Mouse (Mus musculus): ENCODE results near the gene Szrd1.
"Not testable (repeated sequence)": the region's sequence is repeated elsewhere in the genome, so short reads cannot be mapped to it uniquely, and the experiment has no call there.

Szrd1 gene

DNA sequence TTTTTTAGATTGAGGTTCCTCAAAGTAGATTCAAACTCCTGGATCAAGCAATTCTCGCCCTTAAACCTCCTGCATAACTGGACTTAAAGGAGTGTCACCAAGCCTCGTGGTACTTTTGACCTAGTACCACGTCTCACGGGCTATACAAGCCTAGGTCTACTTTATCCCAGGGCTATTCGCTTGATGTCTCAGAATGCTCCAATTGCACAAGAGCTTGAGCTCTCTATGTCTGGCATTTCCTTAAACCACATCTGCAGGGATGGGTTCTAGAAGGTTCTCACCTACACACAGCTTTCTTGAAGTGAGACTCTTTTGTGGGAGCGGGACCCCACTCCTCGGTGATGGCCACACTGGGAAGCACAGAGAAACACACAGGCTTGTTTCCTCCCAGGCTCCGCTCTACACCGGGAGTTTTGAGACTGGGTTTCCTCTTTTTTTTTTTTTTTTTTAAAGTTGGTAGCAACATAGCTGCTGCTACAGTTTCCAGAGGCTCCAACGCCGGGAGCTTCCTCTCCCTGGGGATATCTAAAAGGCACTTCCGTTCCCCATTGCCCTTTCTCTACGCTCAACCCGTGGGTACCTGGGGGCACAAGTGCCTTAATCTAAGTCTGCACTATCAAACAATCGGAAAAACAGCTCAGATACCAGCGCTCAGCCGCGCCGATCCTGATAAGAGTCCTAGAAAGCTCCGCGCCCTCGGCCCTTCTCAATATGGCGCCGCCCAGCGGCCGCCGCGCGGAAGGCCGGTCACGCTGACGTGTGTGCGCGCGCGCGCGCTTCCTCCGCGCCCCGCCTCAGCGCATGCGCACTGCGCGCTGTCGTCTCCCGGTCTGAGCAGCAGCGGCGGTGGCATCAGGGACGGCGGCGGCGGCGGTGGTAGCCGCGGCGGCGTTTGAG is 7.8 kb upstream of the Szrd1 start, which contains the start of gene Fbxo42:
Gene Fbxo42 (plus strand): TSS at position 802 of the 897 bp plus-strand sequence.
- peak; percentile 92 to 96 for DNase-seq

GRCm38 (mm10) chr4:141146491-141147033 is 7.0 kb upstream of the Szrd1 start:
- DNase-seq = no peak

- not testable (repeated sequence) for DNase-seq
These were observed 5.5 kb upstream of the Szrd1 start for GRCm38 (mm10) chr4:141145124-141145523.

DNA sequence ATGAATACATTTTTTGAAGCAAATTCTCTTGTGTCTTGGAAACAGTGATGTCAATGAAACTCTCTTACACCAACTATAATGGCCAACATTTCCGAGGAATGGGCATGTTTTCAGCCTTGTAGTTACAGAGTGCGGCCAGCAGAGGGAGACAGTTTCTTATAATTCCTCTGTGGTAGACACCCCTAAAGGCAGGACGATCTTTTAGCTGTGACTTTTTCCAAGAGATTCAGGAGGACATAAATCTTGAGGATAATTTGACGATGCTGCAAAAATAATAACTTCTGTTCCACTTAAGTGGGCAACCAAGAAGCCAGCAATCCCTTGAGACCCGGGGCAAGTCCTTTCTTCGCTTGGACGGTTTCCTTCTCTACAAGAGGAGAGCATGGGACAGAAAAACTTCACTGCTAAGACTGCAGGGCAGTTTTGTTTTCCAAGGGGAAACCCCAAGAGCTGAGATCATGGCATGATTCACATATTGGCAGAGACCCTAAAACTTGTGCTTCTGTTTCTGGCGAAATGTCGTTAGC is 2.8 kb upstream of the Szrd1 start:
- peak; percentile 80 to 87 for DNase-seq

GRCm38 (mm10) chr4:141140967-141141366 is 1.4 kb upstream of the Szrd1 start:
- DNase-seq = no peak

- DNase-seq = not testable (repeated sequence)
These were observed 779 bp upstream of the Szrd1 start for GRCm38 (mm10) chr4:141140354-141140753.

DNA sequence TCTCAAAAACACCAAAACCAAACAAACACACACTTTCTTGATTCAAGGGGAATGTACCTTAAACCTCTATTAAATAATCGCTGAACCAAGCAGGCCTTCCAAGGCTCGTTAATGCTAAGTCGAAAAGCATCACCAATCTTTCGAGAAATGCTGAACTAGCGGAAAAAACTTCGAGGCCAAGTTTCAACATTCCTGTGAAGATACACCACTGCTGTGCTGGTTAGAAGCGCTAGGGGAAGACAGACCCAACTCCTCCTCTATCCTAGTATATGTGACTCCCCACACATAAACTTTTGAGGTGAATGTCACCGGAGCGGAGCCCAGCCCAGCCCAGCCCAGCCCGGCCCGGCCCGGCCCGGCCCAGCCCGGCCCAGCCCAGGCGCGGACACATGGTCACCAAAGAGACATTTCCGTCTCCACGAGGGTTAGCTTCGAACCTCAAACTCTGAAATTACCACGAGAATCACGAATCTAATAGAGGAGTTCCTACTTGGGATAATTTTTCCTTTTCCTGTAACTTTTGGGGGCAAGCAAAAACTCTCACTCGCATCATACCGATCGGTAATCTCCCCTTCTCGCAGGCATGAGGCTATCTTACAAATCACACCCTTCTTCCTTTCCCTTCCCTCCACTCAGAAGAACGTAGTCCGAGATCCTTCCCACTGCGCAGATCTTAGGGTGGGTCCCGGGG is 1.0 kb downstream of the Szrd1 start:
- DNase-seq = peak; percentile 65 to 85

GRCm38 (mm10) chr4:141137740-141138139 is 1.8 kb downstream of the Szrd1 start:
- not testable (repeated sequence) for DNase-seq

DNA sequence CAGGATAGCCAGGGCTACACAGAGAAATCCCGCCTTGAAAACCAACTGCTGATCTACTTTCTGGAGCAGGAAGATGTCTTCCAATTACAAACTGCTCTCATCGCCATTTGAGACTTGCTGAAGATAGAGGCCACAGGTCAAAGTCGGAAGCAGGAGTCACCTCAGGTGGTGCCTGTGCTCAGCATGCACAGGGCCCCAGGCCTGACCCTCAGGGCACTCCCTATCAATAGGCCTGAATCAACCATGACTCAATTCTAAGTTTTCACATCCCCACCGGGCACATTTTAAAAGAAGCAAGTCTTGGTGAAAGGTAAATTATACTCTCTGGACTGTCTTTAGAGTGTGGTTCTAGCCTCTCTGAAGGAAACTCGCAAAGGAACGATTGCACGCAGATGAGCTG is 3.4 kb downstream of the Szrd1 start:
- DNase-seq = peak; percentile 25 to 37

DNA sequence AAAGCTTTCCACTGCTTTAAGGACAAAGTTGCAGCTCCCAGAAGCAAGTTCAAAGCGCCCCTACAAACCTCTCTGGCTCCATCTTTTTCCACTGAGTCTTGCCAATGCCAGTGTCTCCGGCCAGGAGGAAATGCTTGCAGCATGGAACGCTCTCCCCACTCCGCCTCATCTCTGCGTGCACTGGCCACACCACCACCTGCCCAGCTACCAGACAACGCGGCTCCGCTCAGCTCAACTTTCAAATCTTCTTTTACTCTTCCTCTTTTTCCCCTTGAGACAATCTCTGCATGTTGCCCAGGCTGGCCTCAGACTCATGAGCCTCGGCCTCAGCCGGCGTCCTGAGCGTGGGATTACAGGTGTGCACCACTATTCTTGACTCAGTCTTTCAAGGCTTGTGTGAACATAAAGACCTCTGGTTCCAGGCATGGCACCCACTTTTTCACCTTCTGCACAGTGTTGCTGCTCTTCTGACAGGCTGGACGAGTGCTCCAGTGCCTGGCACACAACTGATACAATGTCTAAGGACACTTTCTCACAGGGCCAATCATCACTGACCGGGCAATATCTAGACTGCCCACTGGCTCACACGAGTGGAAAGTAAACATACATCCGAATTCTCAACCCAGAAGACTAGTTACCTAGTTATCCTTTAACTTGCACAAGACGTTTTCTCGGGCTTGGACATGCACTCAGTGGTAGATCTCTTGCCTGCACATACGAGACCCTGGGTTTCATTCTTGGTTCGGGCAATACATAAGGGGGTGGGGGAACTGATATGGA is 4.6 kb downstream of the Szrd1 start:
- DNase-seq = peak; percentile 47 to 57

- DNase-seq = peak; percentile 56 to 73
These were observed 5.5 kb downstream of the Szrd1 start for GRCm38 (mm10) chr4:141134031-141134441.

- no peak for DNase-seq
These were observed 6.3 kb downstream of the Szrd1 start for GRCm38 (mm10) chr4:141133227-141133626.

DNA sequence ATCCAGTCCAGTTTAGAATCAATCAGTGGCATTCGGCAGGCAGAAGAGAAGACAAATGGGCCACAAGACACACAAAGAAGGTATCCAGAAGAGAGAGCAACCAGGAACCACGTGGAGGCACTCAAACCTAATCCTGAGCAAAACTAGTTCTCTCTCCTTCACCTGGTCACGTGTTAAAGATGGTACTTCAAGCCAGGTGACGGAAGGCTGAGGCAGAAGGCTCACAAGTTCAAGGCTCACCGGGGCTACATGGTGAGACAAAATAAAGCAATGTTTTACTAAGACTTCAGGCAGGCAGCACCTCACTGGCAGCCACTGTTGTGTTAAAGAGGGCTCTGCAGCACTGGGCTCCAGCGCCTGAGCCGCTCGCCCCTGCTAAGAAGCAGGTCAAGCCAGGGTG is 7.4 kb downstream of the Szrd1 start:
- peak; percentile 19 to 48 for DNase-seq

GRCm38 (mm10) chr4:141131531-141132061 is 8.0 kb downstream of the Szrd1 start:
- peak; percentile 69 to 84 for DNase-seq

DNA sequence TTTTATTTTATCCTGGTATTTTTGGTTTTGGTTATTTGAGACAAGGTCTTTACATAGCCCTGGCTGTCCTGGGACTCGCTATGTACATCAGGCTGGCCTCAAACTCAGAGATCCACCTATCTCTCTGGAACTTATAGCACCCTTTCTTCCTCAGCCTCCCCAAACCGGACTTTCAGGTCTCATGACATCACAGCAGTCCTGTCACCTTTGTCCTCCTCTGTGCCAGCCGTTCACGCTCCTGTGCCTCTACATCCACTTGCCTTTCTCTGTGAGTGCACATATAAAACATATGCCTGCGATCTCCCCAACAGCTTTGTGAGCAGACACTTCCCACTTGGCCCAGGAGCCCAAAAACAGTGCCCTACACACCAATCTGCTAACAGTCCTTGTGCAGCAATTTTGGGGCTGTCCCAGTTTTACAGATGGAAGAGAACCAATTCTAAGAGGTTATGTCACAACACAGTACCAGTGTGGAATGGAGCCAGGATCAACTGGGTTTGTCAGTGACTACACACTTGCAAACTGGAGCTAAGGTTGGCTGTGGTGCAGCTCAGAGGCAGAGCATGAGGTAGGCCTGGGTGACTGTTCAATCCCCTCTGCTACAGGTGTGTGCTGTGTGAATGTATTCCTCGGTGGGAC is 8.8 kb downstream of the Szrd1 start:
- DNase-seq = peak; percentile 55 to 57

- no peak for DNase-seq
These were observed 10.3 kb downstream of the Szrd1 start for GRCm38 (mm10) chr4:141129190-141129710.

DNA sequence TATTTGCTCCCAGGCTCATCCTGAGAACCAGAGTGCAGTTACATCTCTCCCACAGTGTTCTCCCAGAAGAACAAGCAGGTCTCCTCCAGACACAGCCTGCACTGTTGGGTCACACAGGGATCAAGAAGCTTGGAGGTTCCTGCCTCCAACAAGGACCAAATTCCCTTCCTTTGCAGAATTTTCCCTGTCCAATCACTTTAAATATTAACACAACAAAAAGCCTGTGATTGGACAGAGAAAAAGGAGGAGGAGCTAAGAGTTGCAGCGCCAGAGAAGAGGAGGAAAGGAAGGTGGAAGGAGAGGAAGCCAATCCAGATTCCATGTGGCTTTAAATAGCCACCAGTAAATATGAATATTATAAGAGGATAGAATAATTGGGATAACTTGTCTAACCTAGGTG is 16.5 kb downstream of the Szrd1 start:
- DNase-seq = no peak

DNA sequence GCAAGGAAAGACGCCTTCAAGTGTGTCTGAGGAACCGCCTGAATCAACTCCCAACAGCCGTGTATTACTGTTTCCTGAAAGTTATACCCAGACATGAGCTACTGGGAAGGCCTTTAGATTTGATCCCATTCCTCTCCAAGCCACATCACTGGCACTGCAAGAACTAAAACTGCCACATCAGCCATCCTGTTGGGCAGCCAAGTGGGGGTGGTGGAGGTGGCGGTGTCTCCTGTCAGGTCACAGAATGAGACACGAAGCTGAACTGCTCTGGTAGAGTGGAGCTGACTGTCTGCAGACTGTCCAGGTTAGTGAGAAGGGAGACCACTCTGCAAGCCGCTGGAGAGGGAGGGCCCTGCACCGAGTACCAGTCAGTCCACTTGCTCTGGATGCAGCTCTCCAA is 16.9 kb downstream of the Szrd1 start:
- DNase-seq = no peak

GRCm38 (mm10) chr4:141120700-141121099 is 18.9 kb downstream of the Szrd1 start:
- DNase-seq = peak in 1 of 2 experiments; percentile 76

- DNase-seq = peak in 1 of 2 experiments; percentile 46
These were observed 20.9 kb downstream of the Szrd1 start for GRCm38 (mm10) chr4:141118691-141119090.

DNA sequence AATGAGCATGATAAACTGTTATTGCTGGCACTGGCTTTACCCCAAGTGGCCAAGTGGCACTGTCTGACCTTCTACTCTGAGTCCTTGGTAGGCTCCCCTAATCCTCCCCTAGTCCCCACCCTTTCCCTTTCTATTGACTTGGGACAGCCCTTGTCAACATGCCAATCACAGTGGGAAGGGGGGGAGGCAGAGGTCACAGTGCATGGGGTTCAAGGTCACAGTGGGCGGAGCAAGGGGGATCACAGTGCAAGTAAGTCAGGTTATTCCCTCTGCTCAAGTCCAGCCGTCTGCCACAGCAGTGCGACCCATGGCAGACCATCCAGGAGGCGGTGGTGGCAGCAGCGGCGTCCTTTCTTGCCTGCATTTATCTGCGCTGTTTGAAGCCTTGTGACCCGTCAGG is 24.2 kb downstream of the Szrd1 start:
- no peak for DNase-seq
